Mouse (Mus musculus) cerebellum, postnatal 4 days (tissue): ENCODE results near the gene Phldb2.

Experiments
- DNase-seq, 2 experiments: peaks; one replicate each; pipeline ENCODE4 v3.0.0; 2022; ENCODE audit warnings: low spot score in 2 of 2, mixed read lengths in 1 of 2

Phldb2 gene

DNA sequence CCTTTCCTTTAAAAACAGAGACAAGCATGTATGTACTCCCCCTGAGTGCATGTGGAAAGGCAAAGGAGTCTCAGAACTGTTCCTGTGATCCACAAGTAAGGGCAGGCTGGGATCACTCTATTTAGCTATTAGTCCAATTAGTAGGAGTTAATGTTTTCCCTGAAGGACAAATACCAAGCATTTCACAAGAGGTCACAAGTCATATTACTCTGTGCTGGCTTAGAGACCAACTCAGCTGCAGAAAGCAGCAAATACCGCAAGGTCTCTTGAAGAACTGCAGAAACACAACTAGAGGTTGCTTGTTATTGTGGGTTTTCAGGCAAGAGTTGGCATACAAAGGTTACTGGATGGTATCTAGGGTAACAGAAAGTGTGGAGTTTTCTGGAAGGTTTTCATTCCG is 59.6 kb downstream of the Phldb2 start:
- DNase-seq = no peak

DNA sequence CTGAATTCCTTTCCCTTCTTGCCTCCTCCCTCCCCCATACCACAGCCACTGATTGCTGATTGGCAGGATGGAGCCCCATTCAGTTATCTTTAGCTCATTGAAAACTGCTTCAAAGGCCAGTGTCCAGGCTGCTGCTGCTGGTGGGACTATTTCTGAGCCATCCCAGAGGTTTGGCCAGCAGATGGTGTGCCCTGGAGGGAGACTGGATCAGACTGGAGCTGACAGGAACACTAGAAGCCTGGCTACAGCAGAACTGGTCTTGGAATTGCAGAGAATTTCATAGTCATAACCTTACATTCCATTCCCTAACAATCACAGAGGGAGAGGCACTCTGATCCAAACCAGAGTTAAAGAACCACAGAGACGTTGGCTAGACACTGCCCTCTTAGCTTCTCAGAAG is 60.5 kb downstream of the Phldb2 start:
- no peak for DNase-seq

DNA sequence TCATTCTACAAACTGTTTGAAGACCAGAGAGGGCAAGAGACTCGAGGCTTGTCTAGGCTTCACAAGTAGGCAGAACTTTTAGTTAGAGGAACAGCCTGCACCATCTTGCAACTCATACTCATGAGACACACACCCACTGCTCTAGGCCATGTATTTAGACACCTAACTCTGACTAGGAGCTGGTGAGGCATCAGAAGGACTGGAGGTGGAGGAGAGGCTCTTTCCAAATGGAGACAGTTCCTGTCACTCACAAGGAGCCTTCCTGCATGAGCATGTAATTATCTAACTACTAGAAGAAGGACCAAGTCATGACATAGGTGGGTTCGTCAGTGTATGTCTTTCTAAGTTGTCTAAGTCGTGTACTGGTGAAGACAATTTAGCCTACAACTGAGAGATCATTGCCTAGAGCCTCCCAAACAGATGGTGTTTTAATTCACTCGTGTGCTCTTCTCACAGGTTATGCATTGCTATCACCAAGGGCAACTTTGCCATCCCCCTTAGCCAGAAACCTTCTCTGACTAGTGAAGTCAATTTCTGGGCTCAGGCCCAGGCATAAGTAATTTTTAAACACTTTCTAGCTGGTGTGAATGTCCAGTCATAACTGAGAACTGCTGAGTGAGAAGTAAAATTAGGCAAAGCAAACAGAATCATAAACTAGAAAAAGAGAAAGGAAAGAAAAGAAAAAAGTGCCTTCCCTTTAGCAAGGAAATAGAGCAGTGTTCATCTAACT is 62.8 kb downstream of the Phldb2 start:
- DNase-seq = no peak

- no peak for DNase-seq
Observed at GRCm38 (mm10) chr16:45889636-45890035, 63.8 kb downstream of the Phldb2 start.

DNA sequence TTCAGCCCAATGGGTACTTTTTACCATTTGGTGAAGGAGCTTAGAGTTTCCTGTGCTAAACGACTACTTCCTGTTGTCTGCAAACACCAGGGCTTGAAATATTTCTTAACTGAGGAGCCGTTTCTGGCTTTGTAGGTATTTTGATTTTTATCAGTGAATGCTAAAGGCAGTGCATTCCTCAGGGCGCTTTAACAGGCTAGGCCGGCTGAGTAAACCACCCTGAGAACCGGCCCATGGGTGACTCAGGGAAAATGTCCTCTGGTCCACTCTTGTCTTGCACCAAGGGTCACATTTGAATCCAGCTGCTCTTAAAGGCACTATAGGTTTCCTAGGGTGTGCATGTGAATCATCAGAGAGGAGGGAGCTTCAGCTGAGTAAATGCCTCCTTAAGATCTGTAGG is 66.8 kb downstream of the Phldb2 start:
- no peak for DNase-seq

DNA sequence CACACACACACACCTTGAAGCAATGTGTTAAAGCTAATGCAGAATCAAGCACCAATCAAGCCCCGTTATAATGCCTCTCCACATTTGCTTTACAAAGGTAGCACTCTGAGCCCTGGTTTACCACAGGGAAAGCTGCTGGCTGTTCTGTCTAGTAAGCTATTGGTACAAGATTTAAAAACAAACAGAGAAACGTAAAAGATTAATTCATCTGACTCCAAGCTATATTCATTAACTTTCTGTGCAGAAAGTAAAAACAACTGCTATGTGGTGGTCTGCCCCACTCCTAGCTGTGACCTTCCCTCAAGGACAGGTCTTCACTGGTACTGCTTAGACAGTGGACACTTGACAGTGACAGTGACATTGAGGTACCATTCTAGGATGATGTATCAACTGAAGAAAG is 69.2 kb downstream of the Phldb2 start:
- DNase-seq = no peak

- no peak for DNase-seq
Observed at GRCm38 (mm10) chr16:45881177-45881832, 72.1 kb downstream of the Phldb2 start.

GRCm38 (mm10) chr16:45880101-45880751 is 73.2 kb downstream of the Phldb2 start:
- no peak for DNase-seq

DNA sequence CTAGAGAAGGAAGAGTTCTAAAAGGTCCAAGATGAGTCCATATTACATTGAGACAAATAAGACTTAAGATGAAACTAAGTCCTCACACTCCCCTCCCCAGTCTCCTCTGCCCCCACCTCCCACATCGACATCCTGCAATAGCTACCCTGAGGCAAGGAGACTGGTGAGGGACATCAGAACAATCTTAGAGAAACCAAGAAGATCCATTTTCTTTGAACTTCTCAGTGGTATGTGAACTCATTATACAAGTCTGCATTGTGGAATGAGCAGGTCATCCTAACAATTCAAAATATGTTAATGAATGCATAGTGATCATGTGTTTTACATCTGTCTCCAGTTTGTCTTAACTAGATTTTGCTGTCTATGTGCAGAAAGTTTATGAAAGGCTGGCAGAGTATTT is 75.7 kb downstream of the Phldb2 start:
- no peak for DNase-seq

DNA sequence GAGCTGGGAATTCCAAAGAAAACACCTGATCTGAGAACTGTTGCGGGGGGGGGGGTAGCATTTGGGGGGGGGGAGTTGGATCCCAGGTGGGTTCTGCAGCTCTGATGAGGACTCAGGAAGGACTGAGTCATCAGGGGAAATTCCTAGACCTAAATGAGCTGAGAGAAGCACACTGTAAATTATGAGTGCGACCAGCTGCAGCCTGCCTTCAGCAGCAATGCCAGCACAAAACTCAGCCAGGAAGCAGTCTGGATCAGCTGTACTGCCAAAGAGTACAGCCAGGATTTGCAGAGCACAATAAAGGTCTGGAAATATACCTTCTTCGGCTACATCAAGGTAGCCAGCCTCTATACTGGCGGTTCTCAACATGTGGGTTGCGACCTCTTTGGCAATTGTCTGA is 76.2 kb downstream of the Phldb2 start:
- DNase-seq = no peak

- DNase-seq = no peak
Observed at GRCm38 (mm10) chr16:45873397-45873796, 80.0 kb downstream of the Phldb2 start.

DNA sequence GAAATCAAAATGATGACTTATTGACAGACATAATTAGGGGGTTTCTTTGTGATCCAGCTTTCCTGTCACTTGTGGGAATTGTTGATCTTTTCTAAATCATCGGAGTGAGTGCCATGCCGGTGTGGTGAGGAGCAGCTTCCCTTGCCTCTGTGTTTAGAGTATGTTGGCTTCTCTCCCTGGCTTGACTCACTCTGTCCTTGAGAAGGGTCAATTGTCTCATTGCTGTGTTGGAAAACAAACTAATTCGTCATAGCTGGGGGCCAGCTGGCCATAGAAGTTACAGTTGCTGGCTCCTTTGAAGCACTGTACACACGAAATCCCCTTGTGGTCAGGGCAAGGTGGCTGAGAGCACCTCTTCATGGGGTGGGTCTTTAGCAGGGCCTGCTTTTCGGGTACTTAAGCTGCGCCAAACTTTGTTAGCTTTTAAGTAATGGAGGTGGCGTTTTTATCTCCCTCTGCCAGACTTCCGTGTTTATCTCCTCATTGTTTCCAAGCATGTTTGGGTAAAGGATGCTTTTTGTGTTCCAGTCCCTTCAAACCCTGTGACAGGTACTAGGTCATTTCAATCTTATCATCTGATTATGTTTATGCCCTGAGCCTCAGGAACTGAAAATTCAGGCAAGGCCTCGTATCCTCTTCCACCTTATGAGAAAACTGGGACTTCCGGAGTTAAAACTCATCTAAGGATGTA is 82.0 kb downstream of the Phldb2 start:
- no peak for DNase-seq

GRCm38 (mm10) chr16:45870651-45871050 is 82.7 kb downstream of the Phldb2 start:
- DNase-seq = no peak

- no peak for DNase-seq
Observed at GRCm38 (mm10) chr16:45869044-45869443, 84.4 kb downstream of the Phldb2 start.

DNA sequence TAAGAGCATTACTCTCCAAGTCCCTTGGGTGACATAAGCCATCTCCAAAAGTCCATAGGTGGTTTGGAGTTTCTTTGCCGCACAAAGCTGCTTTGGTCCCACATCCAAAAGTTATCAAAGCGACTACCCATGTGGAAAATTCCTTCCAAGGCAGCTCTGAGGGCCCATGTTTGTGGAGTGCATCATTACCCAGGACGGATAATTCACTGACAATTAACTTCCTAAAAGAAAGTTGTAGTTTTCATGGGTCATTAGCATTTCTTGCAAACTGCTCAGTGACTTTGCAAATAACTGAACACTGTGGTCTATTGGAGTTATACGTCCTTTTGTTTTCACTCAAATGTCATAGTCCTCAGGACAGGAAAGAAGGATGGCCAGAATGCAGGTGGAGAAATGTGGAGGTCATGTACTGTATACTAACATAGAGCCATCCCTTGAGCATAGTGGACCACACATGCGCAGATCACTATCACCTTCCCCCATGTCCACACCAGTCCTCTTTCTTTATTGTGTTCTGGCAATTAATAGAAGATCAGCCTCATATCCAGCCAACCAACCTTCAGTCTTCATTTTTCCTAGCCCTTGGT is 96.0 kb downstream of the Phldb2 start:
- no peak for DNase-seq

- DNase-seq = no peak
Observed at GRCm38 (mm10) chr16:45854499-45854898, 98.9 kb downstream of the Phldb2 start.

GRCm38 (mm10) chr16:45849045-45849444 is 104.4 kb downstream of the Phldb2 start:
- no peak for DNase-seq

DNA sequence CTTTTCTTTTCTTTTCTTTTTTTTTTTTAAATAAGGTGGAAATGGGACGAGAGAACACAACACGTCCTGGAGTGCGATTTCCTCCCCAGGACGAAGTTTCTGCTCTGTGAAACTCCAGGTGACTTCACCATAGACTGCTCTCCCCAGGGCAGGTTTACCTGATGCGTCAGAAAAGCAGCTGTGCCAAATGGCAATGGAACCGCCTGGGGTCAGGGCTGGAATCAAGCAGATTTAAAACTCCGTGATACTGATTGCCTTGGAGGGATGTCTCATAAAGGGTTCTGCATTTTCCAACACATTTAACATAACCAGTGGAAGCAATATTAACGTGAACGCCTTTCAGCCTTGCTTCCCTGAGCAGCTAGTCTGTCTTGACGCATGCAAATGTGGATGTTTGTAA is 108.5 kb downstream of the Phldb2 start:
- DNase-seq = no peak

- peak; percentile 40 to 67 for DNase-seq
Observed at GRCm38 (mm10) chr16:45844049-45844780, 109.2 kb downstream of the Phldb2 start.

GRCm38 (mm10) chr16:45843351-45843891 is 110.0 kb downstream of the Phldb2 start:
- DNase-seq = peak in 1 of 2 experiments; percentile 2

GRCm38 (mm10) chr16:45842440-45842839 is 111.0 kb downstream of the Phldb2 start:
- no peak for DNase-seq
